Mouse (Mus musculus): Measurements from ENCODE around the gene Frs2.

DNA sequence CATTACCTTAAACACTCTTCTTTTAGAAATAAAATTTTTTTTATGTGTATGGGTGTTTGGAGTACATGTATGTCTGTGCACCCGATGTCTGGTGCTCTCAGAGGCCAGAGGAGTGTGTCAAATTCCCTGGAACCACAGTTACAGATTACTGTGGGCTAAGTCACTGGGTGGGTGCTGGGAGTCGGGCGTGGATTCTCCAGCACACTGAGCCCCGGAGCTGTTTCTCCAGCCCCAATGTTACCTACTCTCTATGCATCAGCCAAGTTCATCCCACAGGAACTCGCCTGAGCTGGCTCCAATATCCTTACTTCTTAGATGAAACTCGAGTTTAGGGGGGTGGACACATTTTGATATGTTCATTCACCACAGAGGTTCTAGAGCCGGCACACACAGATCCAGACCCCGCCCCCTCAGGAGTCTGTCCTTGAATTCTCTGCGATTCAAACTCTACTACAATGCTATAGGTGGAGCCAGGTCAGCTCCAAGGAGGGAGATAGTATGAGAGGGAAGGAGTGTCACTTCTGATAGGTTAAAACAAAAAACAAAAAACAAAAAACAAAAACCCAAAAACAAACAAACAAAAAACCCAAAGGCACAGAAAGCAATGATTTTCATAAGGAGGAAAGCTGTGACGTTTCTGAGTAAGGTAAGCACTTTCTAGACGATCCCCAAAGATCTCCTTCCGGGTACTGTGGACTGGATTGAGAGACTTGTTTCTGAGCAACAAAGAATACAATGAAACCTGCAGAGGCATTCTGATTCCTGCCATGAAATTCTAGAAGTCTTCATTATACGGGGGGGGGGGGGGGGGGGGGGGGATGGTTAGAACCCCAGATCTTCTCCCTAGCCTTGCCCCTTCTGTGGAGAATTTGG, 25.5 kb upstream of the Frs2 start:
- TF ChIP-seq EP300 (IDR thresholded peaks at IDR 0.05; ENCODE audit: low read depth) (no peak), CTCF (IDR thresholded peaks at IDR 0.05; ENCODE audit: low read depth) (no peak)
